30 mouse cellular contexts compared by ENCODE assay signal in the genomic region with DNA sequence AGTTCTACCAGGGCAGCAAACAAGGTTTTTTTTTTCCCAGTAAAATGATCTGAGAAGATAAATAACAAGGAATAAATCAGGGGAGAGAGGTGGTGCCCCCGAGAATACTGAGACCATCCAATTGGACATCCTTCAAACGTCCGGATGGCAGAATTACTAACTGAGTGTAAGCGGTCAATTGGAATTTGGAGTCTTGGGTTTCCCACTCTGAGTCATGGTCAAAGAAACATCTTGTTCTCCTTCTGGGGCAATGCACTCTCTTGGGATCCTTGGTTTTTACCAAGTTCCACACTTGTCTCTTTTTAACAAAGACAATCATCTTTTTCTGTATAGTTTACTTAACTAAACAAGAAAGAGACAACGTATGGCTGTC. TPM values are rescaled to one million over a fixed set of nuclear protein-coding genes. Genes with fewer than 3 reads are reported as not detected.
DNase-seq lines count a peak whose midpoint lies in the region; ATAC-seq and TF ChIP-seq lines count a peak whose summit lies in the region.
"Had no signal": no experiment of that assay in that cellular context is flagged by ENCODE, and none has a peak within 500 bp of the region (broad histone marks: within the 10 kb centered on the region; RNA-seq: fewer than 3 reads in every experiment).

No protein-coding gene starts in this region.

- no peaks in the 10 kb centered on the region for H3K36me3 ChIP-seq in kidney, postnatal 0 days (ENCODE audit: insufficient read depth, low read length)
- no peaks in the 10 kb centered on the region for H3K36me3 ChIP-seq in embryonic facial prominence, embryonic 11.5 days (replicated peaks; ENCODE audit: control insufficient read depth, insufficient read depth, low read depth, low read length)
- H3K36me3 ChIP-seq: forebrain, embryonic 12.5 days; G1E; hindbrain, embryonic 10.5 days; liver, embryonic 13.5 days; midbrain, embryonic 13.5 days had no signal

- WGBS in kidney, postnatal 0 days, result 39% methylated on average over 5 of the region's 5 CpGs
- 49% methylated on average over 5 of the region's 5 CpGs for WGBS in embryonic facial prominence, embryonic 11.5 days

- no peak overlapping the region for H3K4me3 ChIP-seq in kidney, postnatal 0 days (replicated peaks; ENCODE audit: low read depth, low read length)
- H3K4me3 ChIP-seq in embryonic facial prominence, embryonic 11.5 days (ENCODE audit: low read depth, low read length), result no peak overlapping the region
- H3K4me3 ChIP-seq in embryonic fibroblast, embryonic 13.5 days (ENCODE audit: insufficient read depth, low read length), result no peak overlapping the region
- H3K4me3 ChIP-seq: erythroblast, embryonic 14.5 days; forebrain, embryonic 12.5 days; hindbrain, embryonic 10.5 days; liver, embryonic 13.5 days; midbrain, embryonic 13.5 days had no signal

- no peak overlapping the region for H3K4me2 ChIP-seq in kidney, postnatal 0 days (ENCODE audit: low read length)
- H3K4me2 ChIP-seq in embryonic facial prominence, embryonic 11.5 days (ENCODE audit: low read depth, low read length), result no peak overlapping the region
- H3K4me2 ChIP-seq: forebrain, embryonic 12.5 days; liver, embryonic 13.5 days; midbrain, embryonic 13.5 days had no signal

- ATAC-seq in kidney, postnatal 0 days (replicated peaks; ENCODE audit: low FRiP score, low read depth), result no peak
- no peak for ATAC-seq in embryonic facial prominence, embryonic 11.5 days (replicated peaks; ENCODE audit: insufficient number of reproducible peaks, low FRiP score, low TSS enrichment, low read depth)
- no peak for ATAC-seq in CD4-positive, CD25-positive, alpha-beta regulatory T cell, adult 4 months
- ATAC-seq: forebrain, postnatal 0 days; hindbrain, embryonic 16.5 days; lung, postnatal 0 days; midbrain, embryonic 13.5 days had no signal

- H3K27me3 ChIP-seq in kidney, postnatal 0 days (ENCODE audit: insufficient read depth, low read length), result no peaks in the 10 kb centered on the region
- H3K27me3 ChIP-seq in embryonic facial prominence, embryonic 11.5 days (ENCODE audit: control insufficient read depth, insufficient read depth, low read length), result no peaks in the 10 kb centered on the region

- TF ChIP-seq CTCF in kidney, postnatal 0 days (IDR thresholded peaks at IDR 0.05; ENCODE audit: low read depth), result no peak
- TF ChIP-seq CTCF in embryonic fibroblast, embryonic 13.5 days (IDR thresholded peaks at IDR 0.05; ENCODE audit: borderline replicate concordance, insufficient read depth, low read length), result no peak

- no peaks in the 10 kb centered on the region for H3K9me3 ChIP-seq in kidney, postnatal 0 days (replicated peaks; ENCODE audit: low read length)
- no peaks in the 10 kb centered on the region for H3K9me3 ChIP-seq in embryonic facial prominence, embryonic 11.5 days (replicated peaks; ENCODE audit: control insufficient read depth, low read length)
- H3K9me3 ChIP-seq: forebrain, embryonic 12.5 days; hindbrain, embryonic 10.5 days; liver, embryonic 13.5 days; midbrain, embryonic 13.5 days had no signal

- TF ChIP-seq POLR2A in embryonic fibroblast, embryonic 13.5 days (IDR thresholded peaks at IDR 0.05; ENCODE audit: low read depth, low read length), result no peak

- peaks cover 10% of the 10 kb centered on the region; the same call in 1 of the 2 replicates for H3K4me1 ChIP-seq in kidney, postnatal 0 days (replicated peaks; ENCODE audit: insufficient read depth, low read length)
- H3K4me1 ChIP-seq in embryonic facial prominence, embryonic 11.5 days (ENCODE audit: control insufficient read depth, insufficient read depth, low read length), result peaks cover 2% of the 10 kb centered on the region; the same call in 1 of the 2 replicates
- H3K4me1 ChIP-seq in embryonic fibroblast, embryonic 13.5 days (ENCODE audit: control insufficient read depth, insufficient read depth, low read length), result peaks cover 29% of the 10 kb centered on the region
- H3K4me1 ChIP-seq: liver, embryonic 13.5 days had no signal

- H3K27ac ChIP-seq in kidney, postnatal 0 days, result no peak overlapping the region
- no peak overlapping the region for H3K27ac ChIP-seq in embryonic facial prominence, embryonic 11.5 days (replicated peaks; ENCODE audit: low read depth, low read length)
- peak overlapping the region; percentile 60 for H3K27ac ChIP-seq in embryonic fibroblast, embryonic 13.5 days (ENCODE audit: insufficient read depth, low read length)
- H3K27ac ChIP-seq: forebrain, embryonic 12.5 days; hindbrain, embryonic 10.5 days; liver, embryonic 13.5 days; macrophage; midbrain, embryonic 13.5 days; stomach, postnatal 0 days had no signal

- peak; percentile 58 for DNase-seq in kidney, postnatal 0 days (ENCODE audit: low spot score)
- DNase-seq in kidney, adult 9 months, result no peak
- DNase-seq in embryonic facial prominence, embryonic 11.5 days (ENCODE audit: low spot score), result peak; percentile 14
- peak; percentile 59 for DNase-seq in skeletal muscle tissue, adult 2 months (ENCODE audit: low read depth, low spot score)
- DNase-seq in thymus, postnatal 0 days (ENCODE audit: low spot score), result no peak
- DNase-seq in urinary bladder, postnatal 36 days (ENCODE audit: low spot score in 2 of 2), result no peak
- DNase-seq: adrenal gland, postnatal 25 days; B cell, adult 2 months; cerebellum, adult 11-12 months; cerebellum, adult 9-11 months; embryo, embryonic 11 days; forebrain, postnatal 0 days; heart, postnatal 14 days; kidney, adult 2 months; kidney, postnatal 25 days; liver, embryonic 13.5 days; lung, adult 18-20 months; thymus, adult 18-20 months; thymus, postnatal 4 days had no signal

- no peak overlapping the region for H3K9ac ChIP-seq in kidney, postnatal 0 days (ENCODE audit: low read depth, low read length)
- H3K9ac ChIP-seq in embryonic facial prominence, embryonic 11.5 days (replicated peaks; ENCODE audit: low read length), result no peak overlapping the region
- H3K9ac ChIP-seq: forebrain, embryonic 12.5 days; forebrain, postnatal 0 days; liver, embryonic 13.5 days; midbrain, embryonic 13.5 days had no signal

RNA-seq across cellular contexts. Expression of a gene that starts 3.4 kb away (rescaled TPM):
- polyA plus RNA-seq in kidney, postnatal 0 days (2015; fragmentation: Nextera tagmentation; extraction: Ambion mirVana), result 37.3 and 37.9 TPM in 2 replicates
- 16.7 and 17.7 TPM in 2 replicates for polyA plus RNA-seq in embryonic facial prominence, embryonic 11.5 days (2014; fragmentation: Nextera tagmentation; extraction: Ambion mirVana)
- 1.7 and 6.4 TPM in 2 replicates for polyA plus RNA-seq in embryonic fibroblast, embryonic 13.5 days (2011; ENCODE audit: insufficient read length, low read depth, missing spikeins)
- polyA plus RNA-seq in CD4-positive, CD25-positive, alpha-beta regulatory T cell, adult 4 months (2017; shearing (Covaris generic)), result not detected
- polyA plus RNA-seq in thymus, postnatal 0 days (2015; fragmentation: Nextera tagmentation; extraction: Ambion mirVana), result 3.8 and 4.8 TPM in 2 replicates
- polyA plus RNA-seq: erythroblast, embryonic 14.5 days; macrophage had no signal

RNA-seq across cellular contexts. Expression of a gene that starts 24.1 kb away (rescaled TPM):
- 11.7 and 13.9 TPM in 2 replicates for polyA plus RNA-seq in kidney, postnatal 0 days (2015; fragmentation: Nextera tagmentation; extraction: Ambion mirVana)
- 6.2 and 7.7 TPM in 2 replicates for polyA plus RNA-seq in embryonic facial prominence, embryonic 11.5 days (2014; fragmentation: Nextera tagmentation; extraction: Ambion mirVana)
- 3.8 and 4.1 TPM in 2 replicates for polyA plus RNA-seq in embryonic fibroblast, embryonic 13.5 days (2011; ENCODE audit: insufficient read length, low read depth, missing spikeins)
- polyA plus RNA-seq in CD4-positive, CD25-positive, alpha-beta regulatory T cell, adult 4 months (2017; shearing (Covaris generic)), result 10 to 100 TPM in 1 of 2 experiments, 1 to 10 TPM in 1; 9.1 to 14.5 TPM
- polyA plus RNA-seq in thymus, postnatal 0 days (2015; fragmentation: Nextera tagmentation; extraction: Ambion mirVana), result 5.0 and 5.1 TPM in 2 replicates

Comparison
In these comparisons a context has a peak if more than half of its experiments do, and no peak if none do; other contexts are left out.
1. DNase-seq: peak in kidney, postnatal 0 days (single experiment), embryonic facial prominence, embryonic 11.5 days (single experiment) and skeletal muscle tissue, adult 2 months (single experiment); none in kidney, adult 9 months (single experiment), thymus, postnatal 0 days (single experiment) and urinary bladder, postnatal 36 days (0 of 2).